Mouse (Mus musculus) 3T3-L1 (cell line): ENCODE measurements around the gene Map3k5.
"Not testable (repeated sequence)": the region's sequence is repeated elsewhere in the genome, so short reads cannot be mapped to it uniquely, and the experiment has no call there.

ENCODE experiments used
- DNase-seq: peaks from one replicate; pipeline ENCODE4 v3.0.0-alpha.2; 2015; ENCODE audit warnings: low read depth, low spot score

Map3k5 gene

GRCm38 (mm10) chr10:19934384-19935294 lies at the start of gene Map3k5:
TSS of gene Map3k5 (plus strand) at chr10:19934472.
- DNase-seq = no peak

- no peak for DNase-seq
Measured at GRCm38 (mm10) chr10:19886249-19886648, 48.0 kb upstream of the Map3k5 start.

GRCm38 (mm10) chr10:19889908-19890307 lies 44.4 kb upstream of the Map3k5 start:
- DNase-seq = no peak

GRCm38 (mm10) chr10:19891686-19892085 lies 42.6 kb upstream of the Map3k5 start:
- no peak for DNase-seq

- DNase-seq = peak; percentile 17
Measured at GRCm38 (mm10) chr10:19893146-19893545, 41.1 kb upstream of the Map3k5 start.

- peak; percentile 70 for DNase-seq
Measured at GRCm38 (mm10) chr10:19893976-19894375, 40.3 kb upstream of the Map3k5 start.

- DNase-seq = no peak
Measured at GRCm38 (mm10) chr10:19900191-19900590, 34.1 kb upstream of the Map3k5 start.

GRCm38 (mm10) chr10:19901992-19902391 lies 32.3 kb upstream of the Map3k5 start:
- DNase-seq = no peak

- DNase-seq = no peak
Measured at GRCm38 (mm10) chr10:19904077-19904820, 30.0 kb upstream of the Map3k5 start.

- DNase-seq = peak; percentile 94
Measured at GRCm38 (mm10) chr10:19907246-19907804, 26.9 kb upstream of the Map3k5 start, which contains the start of gene Pex7. TSS of gene Pex7 (minus strand) at chr10:19907689.

- DNase-seq = no peak
Measured at GRCm38 (mm10) chr10:19908076-19908475, 26.2 kb upstream of the Map3k5 start.

GRCm38 (mm10) chr10:19910516-19910915 lies 23.8 kb upstream of the Map3k5 start:
- DNase-seq = no peak

GRCm38 (mm10) chr10:19911583-19911982 lies 22.7 kb upstream of the Map3k5 start:
- peak; percentile 65 for DNase-seq

- DNase-seq = no peak
Measured at GRCm38 (mm10) chr10:19913806-19914205, 20.5 kb upstream of the Map3k5 start.

GRCm38 (mm10) chr10:19915301-19915700 lies 19.0 kb upstream of the Map3k5 start:
- peak; percentile 79 for DNase-seq

GRCm38 (mm10) chr10:19922410-19922809 lies 11.9 kb upstream of the Map3k5 start:
- DNase-seq = no peak

GRCm38 (mm10) chr10:19924256-19924655 lies 10.0 kb upstream of the Map3k5 start:
- no peak for DNase-seq

GRCm38 (mm10) chr10:19926391-19926897 lies 7.8 kb upstream of the Map3k5 start:
- not testable (repeated sequence) for DNase-seq

- DNase-seq = no peak
Measured at GRCm38 (mm10) chr10:19928205-19928604, 6.1 kb upstream of the Map3k5 start.

GRCm38 (mm10) chr10:19932986-19933385 lies 1.3 kb upstream of the Map3k5 start:
- DNase-seq = no peak

GRCm38 (mm10) chr10:19933511-19934383 lies 525 bp upstream of the Map3k5 start:
- DNase-seq = peak; percentile 53
